Mouse (Mus musculus) heart, postnatal 4 days (tissue): Measurements from ENCODE around the gene Ccr4. TPM values are rescaled to one million over a fixed set of nuclear protein-coding genes. Genes with fewer than 3 reads are reported as not detected.
"Not testable (repeated sequence)": the region's sequence is repeated elsewhere in the genome, so short reads cannot be mapped to it uniquely, and the experiment has no call there.

Experiments
- DNase-seq: peaks from one replicate; pipeline ENCODE4 v3.0.0; 2021
- total RNA-seq, 2 experiments: library from RNA; stranded (reverse); gene quantifications; 2 replicates each; pipeline ENCODE4 v1.2.3; 2021

The Ccr4 gene
- total RNA-seq, 2 experiments from 2014 or later: not detected

GRCm38 (mm10) chr9:114522041-114522440 is 17.3 kb upstream of the Ccr4 start:
- no peak for DNase-seq

DNA sequence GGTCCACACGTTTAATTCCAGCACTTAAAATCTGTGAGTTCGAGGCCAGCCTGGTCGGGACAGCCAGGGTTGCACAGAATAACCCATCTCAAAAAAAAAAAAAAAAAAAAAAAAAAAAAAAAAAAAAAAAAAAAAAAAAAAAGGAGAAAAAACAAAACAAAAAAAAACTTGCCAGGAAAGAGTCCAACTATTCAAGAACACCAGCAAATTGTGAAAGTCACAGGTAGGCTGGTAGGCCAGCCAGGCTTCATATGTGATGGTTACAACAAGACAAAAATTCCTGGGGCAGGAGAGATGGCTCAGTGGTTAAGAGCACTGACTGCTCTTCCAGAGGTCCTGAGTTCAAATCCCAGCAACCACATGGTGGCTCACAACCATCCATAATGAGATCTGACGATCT is 15.8 kb upstream of the Ccr4 start:
- DNase-seq: not testable (repeated sequence)

GRCm38 (mm10) chr9:114518812-114519477 is 14.2 kb upstream of the Ccr4 start:
- no peak for DNase-seq

- no peak for DNase-seq
Measured at GRCm38 (mm10) chr9:114517924-114518497, 13.3 kb upstream of the Ccr4 start.

GRCm38 (mm10) chr9:114515364-114515763 is 10.6 kb upstream of the Ccr4 start, which contains the start of gene C130032M10Rik:
Gene C130032M10Rik, plus strand, starts transcription at chr9:114515697.
- DNase-seq: no peak

DNA sequence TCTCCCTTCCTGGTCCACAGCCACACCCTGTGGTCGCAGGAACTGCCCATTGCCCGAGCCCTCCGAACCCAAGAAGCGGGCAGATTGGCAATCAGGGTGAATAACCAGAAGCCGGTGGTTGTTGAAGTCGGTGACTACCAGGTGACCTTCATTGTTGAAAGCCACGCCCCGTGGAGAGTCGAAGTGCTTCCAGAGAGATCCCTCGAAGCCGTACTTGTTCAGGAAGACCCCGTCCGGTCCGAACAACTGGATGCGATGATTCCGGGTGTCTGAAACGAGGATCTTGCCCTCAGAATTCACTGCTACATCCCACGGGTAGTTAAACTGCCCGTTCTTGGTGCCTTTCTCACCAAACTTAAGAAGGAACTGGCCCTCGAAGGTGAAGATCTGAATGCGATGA is 8.1 kb upstream of the Ccr4 start:
- no peak for DNase-seq

DNA sequence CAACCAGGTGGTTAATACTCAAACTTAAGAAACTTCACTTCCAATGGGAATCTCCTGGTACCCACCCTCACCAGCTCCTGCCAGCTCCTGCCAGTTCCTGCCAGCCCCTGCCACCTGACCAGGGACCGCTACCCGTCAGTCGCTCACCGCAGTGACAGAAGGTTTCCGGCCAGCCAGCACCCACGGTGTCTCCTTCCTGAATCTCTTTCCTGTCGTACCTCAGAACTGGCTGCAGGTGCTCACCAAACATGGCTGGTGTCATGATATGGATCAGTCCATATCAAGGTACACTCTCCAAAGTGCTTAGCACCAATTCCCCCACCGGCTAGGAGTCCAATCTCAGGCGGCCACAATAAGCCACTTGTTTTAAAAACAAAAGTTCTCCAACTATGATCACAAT is 5.1 kb upstream of the Ccr4 start:
- DNase-seq: no peak

- no peak for DNase-seq
Measured at GRCm38 (mm10) chr9:114507421-114507820, 2.7 kb upstream of the Ccr4 start.

DNA sequence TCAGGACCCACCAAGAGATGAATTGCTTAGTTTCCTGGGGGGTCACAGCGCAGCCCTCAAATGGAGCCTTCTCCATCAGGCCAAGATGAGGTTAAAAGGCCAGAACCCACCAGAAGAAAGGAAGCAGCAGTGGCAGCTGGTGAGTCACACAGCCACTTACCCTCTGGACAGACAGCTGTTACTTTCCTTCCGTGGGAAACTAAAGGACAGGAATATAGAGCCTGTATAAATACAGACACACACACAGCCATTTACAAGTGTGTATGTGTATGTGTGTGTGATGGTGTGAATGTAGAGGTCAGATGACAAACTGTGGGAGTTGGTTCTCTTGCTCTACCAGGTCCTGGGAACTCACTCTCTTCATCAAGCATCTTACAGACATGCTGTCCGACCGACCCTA is 1.8 kb upstream of the Ccr4 start:
- DNase-seq: no peak

GRCm38 (mm10) chr9:114502711-114503427 is 1.8 kb downstream of the Ccr4 start:
- no peak for DNase-seq

DNA sequence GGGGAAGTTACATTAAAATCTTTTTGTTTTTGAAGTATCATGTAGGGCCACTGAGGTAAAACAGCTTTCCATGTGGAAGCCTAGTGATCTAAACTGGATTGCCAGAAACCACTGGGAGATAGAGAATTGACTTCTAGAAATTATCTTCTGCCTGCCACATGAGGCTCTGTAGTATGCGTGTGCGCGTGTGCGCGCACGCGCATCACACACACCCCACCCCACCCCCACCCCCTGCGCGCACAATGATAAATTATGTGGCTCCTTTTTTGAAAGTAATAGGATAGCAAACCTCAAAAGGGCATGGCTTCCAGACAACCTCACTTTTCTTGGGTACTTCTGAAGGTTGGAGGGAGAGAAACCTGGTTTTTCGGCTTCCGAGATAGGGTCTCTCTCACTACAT is 2.8 kb downstream of the Ccr4 start:
- no peak for DNase-seq

DNA sequence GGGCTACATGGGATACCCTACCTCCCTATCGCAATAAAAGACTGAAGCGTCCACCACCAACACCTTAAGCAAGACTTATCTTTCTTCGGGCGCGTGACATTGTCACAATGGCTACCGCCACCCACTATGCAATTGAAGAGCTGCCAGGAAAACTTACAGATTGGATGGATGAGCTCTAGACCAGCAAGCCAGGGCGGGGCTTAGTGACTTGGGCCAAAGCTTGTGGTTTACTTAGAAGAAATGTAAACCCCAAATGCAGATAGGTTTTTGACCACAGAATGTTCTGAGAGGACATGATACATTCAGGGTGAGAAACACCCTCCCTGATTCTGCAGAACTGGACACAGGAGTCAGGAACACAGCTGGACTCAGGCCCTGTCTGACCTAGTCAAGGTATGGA is 3.6 kb downstream of the Ccr4 start:
- DNase-seq: no peak

DNA sequence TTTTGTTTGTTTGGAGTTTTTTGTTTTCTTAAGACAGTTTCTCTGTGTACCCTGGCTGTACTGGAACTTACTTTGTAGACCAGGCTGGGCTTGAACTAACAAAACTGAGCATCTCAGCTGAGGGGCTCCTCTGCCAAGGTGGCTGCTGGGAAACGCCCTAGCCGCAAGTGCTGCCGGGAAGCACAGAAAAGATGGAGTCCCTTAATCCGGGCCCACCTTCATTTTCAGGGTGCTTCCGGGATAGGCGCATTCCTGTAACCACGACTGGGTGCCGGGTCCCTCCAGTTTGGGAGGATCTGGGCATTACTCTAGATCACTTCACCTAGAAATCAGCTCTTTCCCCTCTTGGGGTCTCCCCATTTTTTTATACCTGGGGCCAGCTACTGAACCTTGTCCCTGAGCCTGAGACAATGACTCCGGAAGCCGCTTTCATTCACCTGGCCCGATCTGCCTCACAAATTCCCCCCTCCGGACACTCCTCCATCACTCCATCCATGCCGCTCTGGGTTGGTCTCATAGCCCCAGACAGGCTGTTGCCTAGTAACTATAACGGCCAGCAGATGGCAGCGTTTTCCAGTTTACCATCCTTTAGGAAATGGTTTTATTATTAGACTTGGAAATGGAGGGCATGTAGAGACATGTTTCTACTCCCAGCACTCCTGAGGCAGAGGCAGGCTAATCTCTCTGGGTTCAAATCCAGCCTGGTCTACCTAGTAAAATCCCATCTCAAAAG is 4.8 kb downstream of the Ccr4 start:
- DNase-seq: peak; percentile 77

GRCm38 (mm10) chr9:114498218-114498617 is 6.5 kb downstream of the Ccr4 start:
- peak; percentile 93 for DNase-seq

DNA sequence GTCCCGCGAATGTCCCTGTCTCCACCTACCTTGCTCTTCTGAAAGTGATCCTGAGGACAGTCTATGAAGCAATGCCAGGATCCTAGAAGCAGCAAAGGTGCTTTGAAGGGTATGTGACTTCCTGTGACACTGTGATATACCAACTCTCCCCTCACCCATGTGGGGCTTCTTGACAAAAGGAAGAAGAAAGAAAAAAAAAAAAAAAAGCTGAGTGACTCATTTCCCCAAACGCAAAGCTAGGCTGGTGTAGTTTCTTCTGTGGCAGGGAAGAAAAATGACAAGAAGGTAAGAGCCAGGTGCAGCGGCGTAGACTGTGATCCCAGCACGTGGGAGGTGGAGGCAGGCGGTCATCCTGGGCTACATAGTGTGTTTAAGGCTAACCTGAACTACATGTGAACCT is 8.2 kb downstream of the Ccr4 start:
- no peak for DNase-seq

- no peak for DNase-seq
Measured at GRCm38 (mm10) chr9:114487481-114488258, 17.0 kb downstream of the Ccr4 start.

GRCm38 (mm10) chr9:114486808-114487207 is 17.9 kb downstream of the Ccr4 start:
- no peak for DNase-seq

DNA sequence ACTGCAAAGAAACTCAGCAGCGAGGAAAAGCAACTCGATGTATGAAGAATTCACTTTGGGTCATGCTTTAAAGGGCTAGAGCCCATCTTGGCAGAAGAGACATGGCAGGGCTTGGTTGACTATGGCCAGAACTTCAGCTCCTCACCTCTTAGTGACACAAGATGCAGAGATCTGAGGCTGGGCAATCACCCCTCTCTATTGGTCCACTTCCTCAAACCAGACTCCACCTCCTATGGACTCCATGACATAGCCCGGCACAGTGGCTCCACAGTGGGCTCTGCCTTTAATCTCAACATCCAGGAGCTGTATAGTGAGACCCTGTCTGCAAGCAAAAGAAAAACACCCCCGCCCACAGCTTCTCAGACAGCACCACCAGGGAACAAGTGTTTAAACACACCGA is 19.9 kb downstream of the Ccr4 start:
- no peak for DNase-seq

DNA sequence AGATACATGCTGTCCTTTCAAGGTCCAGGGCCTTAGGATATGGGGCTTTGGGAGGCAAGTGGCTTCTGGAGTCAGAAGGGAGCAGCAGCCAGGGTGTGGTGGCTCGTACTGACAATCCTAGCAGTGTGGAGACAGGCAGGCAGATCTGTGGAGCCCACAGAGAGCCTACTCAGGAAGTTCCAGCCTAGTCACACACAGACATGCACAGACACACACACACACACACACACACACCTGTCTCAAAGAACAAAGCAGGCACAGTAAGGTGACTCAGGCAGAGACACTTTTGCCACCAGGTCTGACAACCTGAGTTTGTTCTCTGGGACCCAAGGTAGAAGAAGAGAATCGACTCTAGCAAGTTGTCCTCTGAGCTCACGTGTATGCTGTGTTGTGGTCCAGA is 23.8 kb downstream of the Ccr4 start:
- DNase-seq: no peak

DNA sequence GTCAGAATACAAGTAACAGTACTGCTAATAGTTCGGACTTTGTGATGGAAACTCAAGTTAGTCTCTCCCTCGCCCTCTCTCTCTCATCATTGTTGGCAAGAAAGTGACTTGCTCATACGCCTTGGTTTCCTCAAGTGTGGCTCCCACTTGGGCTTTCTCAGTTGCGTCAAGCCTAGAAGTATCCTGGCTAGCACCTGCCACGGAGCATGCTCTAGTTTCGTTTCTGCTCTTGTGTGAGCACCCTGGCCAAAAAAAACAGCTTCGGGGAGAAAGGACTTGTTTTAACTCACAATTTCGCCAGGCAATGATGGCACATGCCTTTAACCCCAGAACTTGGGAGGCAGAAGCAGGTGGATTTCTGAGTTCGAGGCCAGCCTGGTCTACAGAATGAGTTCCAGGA is 27.7 kb downstream of the Ccr4 start:
- no peak for DNase-seq

DNA sequence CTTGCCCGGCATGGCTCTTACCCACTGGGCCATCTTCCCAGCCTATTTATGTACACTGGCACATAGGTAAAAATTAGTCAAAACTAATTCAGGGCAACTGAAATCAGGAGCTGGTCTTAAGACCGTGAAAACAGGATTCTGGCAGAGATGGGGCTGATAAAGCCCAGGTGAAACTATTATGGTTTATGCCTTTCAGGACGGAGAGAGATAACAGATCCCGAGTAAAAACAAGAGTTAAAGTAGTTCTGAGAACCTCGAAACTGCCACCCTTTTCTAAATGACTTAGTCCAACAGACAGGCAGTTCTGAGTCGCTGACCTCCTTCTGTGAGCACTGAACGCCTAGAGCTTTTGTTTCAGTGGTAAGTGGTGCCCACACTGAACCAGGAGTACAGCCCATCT is 32.8 kb downstream of the Ccr4 start:
- DNase-seq: no peak

GRCm38 (mm10) chr9:114468701-114469100 is 36.0 kb downstream of the Ccr4 start:
- DNase-seq: no peak
